Mouse (Mus musculus) embryo, embryonic 11 days (tissue): ENCODE data around the gene Olfr1101.

Source experiments
- DNase-seq: peaks from one replicate; pipeline ENCODE4 v3.0.0-alpha.2; 2015

The Olfr1101 gene

DNA sequence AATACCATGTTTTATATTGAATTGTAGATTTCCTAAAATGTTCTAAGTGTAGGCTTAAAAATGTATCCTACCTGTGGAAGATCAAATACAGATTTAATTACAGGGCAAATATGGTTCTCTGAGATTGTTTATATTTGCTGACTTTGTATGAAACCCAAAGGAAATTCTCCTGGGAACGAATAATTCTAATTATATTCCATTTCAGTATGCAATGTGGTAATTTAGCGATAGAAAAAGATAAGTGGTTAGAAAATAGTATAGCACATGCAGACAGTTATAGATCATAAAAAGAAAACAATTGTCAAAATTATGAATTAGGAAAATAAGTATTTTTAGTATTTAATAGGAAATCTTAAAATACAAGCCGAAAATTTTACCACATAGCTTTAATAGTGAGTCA lies at the start of gene Olfr1101:
Olfr1101 (minus strand) TSS at position 101 of the 400 bp plus-strand sequence.
- DNase-seq = no peak

DNA sequence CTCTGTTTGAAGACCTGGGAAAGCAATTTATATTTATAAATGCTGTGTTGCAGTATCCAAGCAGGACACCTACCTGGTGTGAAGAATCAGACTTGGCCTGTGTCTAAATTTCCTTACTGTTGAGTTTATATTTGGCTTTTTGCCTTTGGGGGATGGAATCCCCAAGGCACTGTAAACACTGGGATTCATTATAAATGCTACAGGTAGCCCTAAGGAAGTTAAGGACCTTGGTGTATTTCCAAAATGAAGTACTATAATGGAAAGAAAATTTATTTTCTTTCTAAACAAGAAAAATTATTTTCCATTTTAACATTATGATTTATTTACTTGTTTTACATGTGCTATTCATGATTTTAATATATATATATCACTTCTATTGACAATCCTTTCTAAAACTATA lies 45.4 kb upstream of the Olfr1101 start, which contains the start of gene Olfr1105:
Olfr1105 (minus strand) TSS at position 101 of the 400 bp plus-strand sequence.
- no peak for DNase-seq

DNA sequence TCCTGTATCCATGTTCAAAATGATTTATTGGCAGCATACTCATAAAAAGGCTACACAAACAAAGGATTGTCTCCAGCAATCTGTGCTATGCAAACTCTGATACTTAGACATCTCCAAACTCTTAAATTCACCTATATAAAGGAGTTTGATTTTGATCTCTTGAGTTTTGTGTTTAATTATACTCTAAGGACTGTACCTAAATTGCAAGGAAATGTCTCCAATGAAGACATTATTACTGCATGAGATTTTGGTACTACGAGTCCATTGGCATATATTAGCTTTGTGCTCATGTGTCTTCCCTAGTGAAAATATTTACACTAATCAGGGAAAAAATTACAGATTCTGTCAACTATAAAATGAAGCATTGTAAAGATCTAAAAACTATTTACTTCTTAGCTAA lies 36.0 kb upstream of the Olfr1101 start, which contains the start of gene Olfr1104:
Olfr1104 (minus strand) TSS at position 101 of the 400 bp plus-strand sequence.
- no peak for DNase-seq

DNA sequence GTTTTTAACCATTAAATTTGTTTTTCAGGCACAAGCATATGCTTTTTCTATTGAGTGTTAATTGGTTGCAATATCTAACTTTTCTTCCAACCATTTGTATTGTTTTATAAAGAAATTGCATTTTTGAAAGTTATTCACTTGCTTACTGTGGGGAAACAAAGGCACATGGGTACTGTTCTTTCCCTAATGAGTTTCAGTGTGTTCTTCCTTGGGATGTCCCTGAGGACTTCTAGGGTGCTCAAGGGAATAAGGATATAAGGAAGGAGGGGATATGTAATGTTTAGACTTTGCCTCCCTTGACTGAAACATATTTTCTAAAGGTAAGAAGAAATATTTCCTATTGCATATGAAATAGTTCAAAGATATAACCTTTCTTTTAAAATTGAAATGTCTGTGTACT lies 7.1 kb upstream of the Olfr1101 start, which contains the start of gene Olfr1102:
Olfr1102 (plus strand) TSS at position 301 of the 400 bp plus-strand sequence.
- no peak for DNase-seq

DNA sequence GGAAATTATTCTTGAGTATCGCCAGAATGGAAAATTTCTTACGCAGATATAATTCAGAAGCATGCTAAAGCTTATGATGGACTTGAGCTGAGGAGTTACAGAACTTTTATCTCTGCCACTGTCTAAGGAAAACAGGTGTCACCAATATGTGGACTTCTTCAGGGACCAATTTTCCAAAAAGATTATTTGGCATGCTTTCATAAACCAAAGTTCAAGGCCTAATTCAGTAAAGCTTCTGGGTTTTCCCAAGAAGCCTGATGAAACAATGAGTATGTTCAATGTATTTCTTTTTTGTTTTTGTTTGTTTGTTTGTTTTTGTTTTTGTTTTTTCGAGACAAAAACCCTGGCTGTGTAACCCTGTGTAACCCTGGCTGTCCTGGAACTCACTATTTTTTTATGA lies 11.2 kb downstream of the Olfr1101 start, which contains the start of gene Olfr1100:
Olfr1100 (minus strand) TSS at position 101 of the 400 bp plus-strand sequence.
- DNase-seq = no peak

DNA sequence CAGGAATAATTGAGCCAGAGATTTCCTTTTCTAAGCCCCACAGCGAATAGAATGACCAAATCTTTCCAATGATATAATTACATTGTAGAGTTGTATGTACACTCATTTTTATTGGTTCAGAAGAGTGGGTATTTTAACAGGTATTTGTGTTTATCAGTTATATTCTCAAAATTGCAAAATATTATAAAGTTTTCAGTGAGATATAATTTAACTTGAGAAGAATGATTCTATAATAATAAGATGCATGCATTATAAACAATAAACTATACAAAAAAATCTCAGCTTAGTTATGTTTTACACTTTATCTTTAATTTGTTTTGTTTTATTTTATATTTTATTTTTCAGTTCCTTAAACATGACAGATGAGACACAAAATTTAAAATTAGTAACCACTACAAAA lies 30.4 kb downstream of the Olfr1101 start, which contains the start of gene Olfr1099:
Olfr1099 (minus strand) TSS at position 101 of the 400 bp plus-strand sequence.
- DNase-seq = no peak
